Mouse (Mus musculus): Measurements from ENCODE around the gene Fcnb.

DNA sequence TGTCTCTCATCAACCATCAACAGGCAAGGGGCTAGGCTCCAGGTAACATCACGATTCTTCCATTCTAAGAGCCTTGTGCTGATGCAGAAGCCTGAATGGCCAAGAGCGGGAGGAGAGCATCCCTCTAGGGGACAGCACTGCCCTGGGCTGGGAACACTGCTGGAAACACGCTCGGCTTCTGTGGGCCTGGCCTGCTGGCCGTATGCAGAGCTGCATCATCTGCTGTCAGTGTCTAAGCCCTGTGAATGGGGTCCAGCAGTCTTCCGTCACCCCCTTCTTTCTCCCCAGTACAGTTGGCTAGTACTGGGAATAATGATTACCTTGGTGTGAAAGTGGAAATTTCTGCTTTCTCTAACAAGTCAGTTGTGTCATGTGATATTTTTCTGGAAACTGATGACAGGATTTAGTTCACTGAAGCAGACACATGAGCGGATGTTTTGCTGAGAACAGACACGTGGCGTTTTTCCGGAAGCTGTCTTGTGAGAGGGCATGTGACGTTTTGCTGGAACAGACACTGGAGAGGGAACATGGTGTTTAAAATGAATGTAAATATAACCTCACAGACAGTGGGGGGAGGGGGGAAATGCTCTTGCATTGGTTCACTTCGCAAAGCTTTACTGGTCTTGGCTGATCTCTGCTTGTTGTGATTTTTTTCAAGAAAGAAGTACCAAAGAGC is 42.2 kb upstream of the Fcnb start:
- TF ChIP-seq POLR2A (IDR thresholded peaks at IDR 0.05; ENCODE audit: borderline replicate concordance, low read depth, low read length) (no peak), CTCF (IDR thresholded peaks at IDR 0.05; ENCODE audit: low read depth, low read length) (no peak)
